Mouse (Mus musculus): ENCODE measurements at regions not wholly inside any gene's neighbourhood (a gene's known extent, or its start where the extent isn't known, plus 50 kb on each side); places are given as distances from the start of the nearest gene placed in this dataset.

DNA sequence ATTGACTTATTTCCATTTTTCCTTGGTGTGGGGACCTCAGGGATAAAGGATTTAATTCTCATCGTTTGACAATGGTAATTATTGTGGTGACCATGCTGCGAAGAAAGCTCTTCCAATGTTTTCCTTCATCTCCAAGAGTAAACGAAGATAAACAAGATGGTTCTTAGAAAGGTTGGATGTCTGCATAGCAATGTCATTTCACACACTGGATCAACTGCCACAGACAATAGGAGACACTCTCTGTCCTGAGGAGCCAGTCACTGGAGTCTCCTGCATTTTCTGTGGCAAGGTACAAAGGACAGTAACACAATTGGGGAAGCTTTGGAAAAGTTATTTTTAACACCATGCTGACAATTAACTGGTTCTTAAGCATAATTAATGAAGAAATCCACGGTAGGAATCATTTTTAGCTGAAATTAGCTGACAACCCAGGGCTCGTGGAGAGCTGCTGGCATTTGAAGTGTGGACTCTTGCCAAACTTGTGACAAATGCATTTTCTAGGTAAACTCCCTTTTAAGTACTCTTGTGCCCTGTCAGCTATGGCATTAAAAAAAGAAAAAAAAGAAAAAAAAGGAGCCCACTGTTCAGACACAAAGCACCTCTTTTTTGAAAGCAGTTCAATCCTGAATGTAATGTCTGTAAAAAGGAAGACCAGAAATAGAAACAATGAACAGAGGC, 475.8 kb downstream of the Otol1 start:
- no peak overlapping the region for H3K4me3 ChIP-seq (replicated peaks)
- no peak overlapping the region for H3K9ac ChIP-seq
- 64% methylated on average over 5 of the region's 5 CpGs for WGBS
- H3K4me1 ChIP-seq, result no peaks in the 10 kb centered on the region
- no peaks in the 10 kb centered on the region for H3K9me3 ChIP-seq (replicated peaks)
- H3K4me2 ChIP-seq, result no peak overlapping the region
- no peak overlapping the region for H3K27ac ChIP-seq
- no peaks in the 10 kb centered on the region for H3K36me3 ChIP-seq
- H3K27me3 ChIP-seq, result no peaks in the 10 kb centered on the region
- ATAC-seq (replicated peaks; ENCODE audit: low FRiP score), result no peak

DNA sequence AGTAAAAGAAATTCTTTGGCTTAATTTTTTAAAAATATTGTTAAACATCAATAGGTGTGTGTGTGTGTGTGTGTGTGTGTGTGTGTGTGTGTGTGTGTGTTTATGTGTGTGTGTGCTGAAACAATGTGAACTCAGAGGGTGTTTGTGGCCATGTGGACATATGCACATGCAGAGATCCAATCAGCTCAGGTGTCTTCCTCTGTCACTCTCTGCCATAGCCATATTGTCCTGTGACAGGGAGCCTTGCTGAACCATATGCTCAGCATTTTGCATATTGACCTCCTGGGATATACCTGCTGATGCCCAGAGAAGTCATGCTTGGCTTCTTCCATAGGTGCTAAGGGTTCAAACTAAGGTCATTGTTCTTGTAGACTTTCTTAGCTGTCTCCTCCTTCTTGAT, 489.0 kb downstream of the Otol1 start:
- no peaks in the 10 kb centered on the region for H3K9me3 ChIP-seq (replicated peaks)
- no peaks in the 10 kb centered on the region for H3K36me3 ChIP-seq
- no peak overlapping the region for H3K9ac ChIP-seq
- no peak overlapping the region for H3K27ac ChIP-seq
- no peak for ATAC-seq (replicated peaks; ENCODE audit: low FRiP score)
- no peaks in the 10 kb centered on the region for H3K4me1 ChIP-seq
- H3K4me3 ChIP-seq (replicated peaks), result no peak overlapping the region
- H3K4me2 ChIP-seq, result no peak overlapping the region
- no peaks in the 10 kb centered on the region for H3K27me3 ChIP-seq

DNA sequence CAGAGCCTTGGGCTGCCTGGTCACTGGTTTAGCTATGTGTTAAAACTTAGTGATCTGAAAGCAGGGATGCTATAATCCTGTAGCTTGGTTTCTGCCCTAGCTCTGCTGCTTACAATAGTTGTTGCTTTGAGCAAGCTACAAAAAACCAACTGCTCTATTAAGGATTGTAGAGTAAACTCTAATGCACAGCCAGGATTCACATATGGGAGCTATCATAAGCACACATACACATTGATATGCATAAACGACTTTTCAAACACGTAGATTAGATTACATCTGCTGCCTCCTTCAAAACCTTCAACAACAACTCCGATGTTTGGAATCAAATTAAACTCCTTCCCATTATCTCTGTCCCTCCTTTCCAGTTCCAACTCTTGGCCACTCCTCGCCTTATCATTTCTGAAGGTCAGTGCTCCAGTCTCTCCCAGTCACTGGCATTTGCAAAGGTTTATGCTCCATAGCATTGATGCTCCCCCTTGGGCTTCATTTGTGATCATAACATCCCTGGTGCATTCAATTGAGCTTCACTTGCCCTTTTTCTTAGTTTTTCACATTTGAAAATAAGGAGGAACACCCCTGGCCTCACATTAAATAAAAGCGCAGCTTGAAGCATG, 492.9 kb downstream of the Otol1 start:
- H3K4me2 ChIP-seq, result no peak overlapping the region
- H3K9ac ChIP-seq, result no peak overlapping the region
- H3K27me3 ChIP-seq, result no peaks in the 10 kb centered on the region
- no peaks in the 10 kb centered on the region for H3K4me1 ChIP-seq
- H3K36me3 ChIP-seq, result no peaks in the 10 kb centered on the region
- H3K9me3 ChIP-seq (replicated peaks), result no peaks in the 10 kb centered on the region
- 87% methylated on average over 5 of the region's 5 CpGs for WGBS
- ATAC-seq (replicated peaks; ENCODE audit: low FRiP score), result no peak
- H3K27ac ChIP-seq, result no peak overlapping the region
- H3K4me3 ChIP-seq (replicated peaks), result no peak overlapping the region

DNA sequence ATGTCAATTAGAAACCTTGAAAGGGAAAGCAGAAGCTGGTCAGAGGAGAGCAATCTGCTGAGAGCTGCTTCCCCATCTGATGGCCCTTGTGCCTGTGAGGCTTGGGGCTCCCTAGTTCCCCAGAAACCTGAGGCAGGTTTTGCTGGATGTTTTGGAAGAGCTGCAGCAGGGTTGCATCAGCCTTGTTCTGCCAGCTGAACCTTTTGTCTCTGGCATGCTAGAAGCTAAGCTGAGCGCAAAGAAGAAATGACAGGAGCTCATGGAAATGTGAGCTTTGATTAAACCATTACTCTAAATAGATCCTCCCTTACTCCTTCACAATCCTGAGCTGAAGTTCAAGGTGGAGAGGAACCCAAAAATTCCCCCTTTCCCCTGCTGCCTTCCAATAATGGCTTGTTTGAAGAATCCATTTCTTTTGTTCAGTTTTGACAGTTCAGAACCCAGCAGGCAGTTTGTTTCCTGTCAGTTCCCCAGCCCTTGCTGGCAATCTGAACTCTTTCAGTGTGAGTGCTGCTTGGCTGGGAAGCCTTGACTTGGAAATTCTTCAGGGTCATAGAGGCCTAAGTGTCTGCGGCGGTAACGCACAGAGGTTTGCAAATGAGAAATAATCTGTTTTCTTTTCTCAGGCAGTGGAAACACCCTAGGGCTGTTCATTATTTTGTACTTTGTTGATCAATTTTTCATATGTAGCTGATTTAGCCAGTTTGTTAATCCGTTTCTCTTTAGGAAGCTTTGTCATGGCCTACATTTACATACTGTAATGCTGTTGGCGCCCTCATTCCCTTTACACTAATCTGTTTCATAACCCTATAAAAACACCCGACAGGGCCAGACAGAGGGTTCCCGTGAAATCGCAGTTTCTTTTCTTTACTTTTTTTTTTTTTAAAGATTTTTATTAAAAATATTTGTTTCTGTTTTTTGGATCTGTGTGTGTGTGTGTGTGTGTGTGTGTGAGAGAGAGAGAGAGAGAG, 493.9 kb downstream of the Otol1 start:
- H3K36me3 ChIP-seq, result no peaks in the 10 kb centered on the region
- no peaks in the 10 kb centered on the region for H3K4me1 ChIP-seq
- no peaks in the 10 kb centered on the region for H3K27me3 ChIP-seq
- H3K4me3 ChIP-seq (replicated peaks), result no peak overlapping the region
- H3K9me3 ChIP-seq (replicated peaks), result no peaks in the 10 kb centered on the region
- H3K9ac ChIP-seq, result no peak overlapping the region
- no peak overlapping the region for H3K4me2 ChIP-seq
- no peak overlapping the region for H3K27ac ChIP-seq
- 54% methylated on average over 9 of the region's 9 CpGs for WGBS
- no peak for ATAC-seq (replicated peaks; ENCODE audit: low FRiP score)

DNA sequence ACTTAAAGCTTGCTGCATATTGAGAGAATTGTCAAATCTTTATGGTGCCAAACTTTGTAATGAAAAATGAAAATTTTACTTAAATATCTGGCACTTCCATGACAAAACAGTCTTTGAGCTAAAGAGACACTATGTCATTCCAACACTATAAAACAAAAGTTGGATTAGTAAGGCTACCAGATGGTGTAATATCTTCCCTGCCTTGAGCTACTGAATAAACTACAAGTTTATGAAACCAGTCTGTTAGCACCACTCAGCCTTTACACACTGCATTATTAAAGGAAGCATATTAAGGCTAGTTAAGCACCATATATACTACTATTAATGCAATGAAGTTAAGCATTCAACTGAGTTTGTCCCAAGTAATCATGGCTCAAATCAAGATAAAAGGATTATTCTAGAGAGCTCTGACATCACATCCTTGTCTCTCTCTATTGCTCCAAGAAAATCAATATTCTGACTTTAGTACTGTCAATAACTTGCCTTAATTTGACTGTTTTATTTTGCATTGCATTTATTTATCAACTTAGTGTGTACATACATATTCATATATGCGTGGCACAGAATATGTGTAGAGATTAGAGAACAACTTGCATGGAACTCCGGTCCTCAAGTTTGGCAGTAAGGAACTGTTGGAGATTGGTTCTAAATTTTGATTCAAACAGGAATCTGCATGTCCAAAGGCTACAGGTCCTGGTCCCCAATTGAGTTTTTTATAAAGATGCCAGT, 526.3 kb downstream of the Otol1 start:
- no peak for ATAC-seq (replicated peaks; ENCODE audit: low FRiP score)
- H3K36me3 ChIP-seq, result no peaks in the 10 kb centered on the region
- H3K27me3 ChIP-seq, result no peaks in the 10 kb centered on the region
- H3K4me2 ChIP-seq, result no peak overlapping the region
- H3K9me3 ChIP-seq (replicated peaks), result no peaks in the 10 kb centered on the region
- no peak overlapping the region for H3K4me3 ChIP-seq (replicated peaks)
- H3K4me1 ChIP-seq, result no peaks in the 10 kb centered on the region
- no peak overlapping the region for H3K27ac ChIP-seq
- H3K9ac ChIP-seq, result no peak overlapping the region
- 94% methylated on average over 2 of the region's 2 CpGs for WGBS

DNA sequence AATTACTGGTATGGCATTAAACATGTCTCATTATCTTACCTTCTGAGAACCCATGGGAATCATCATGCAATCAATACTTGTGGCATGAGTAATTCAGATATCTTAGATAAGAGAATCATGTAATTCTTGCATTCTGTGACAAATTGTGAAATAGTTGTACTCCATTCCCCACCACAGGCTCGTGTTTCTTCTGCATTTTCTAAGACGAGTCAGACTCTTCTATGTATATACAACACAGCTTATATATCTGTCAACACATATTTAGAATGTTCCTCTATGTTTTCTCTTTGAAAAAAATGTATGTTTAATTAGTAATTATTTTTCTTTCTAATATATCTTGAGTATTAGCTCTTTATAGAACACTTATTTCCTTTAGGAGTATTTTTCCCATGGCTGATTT, 527.7 kb downstream of the Otol1 start:
- H3K4me1 ChIP-seq, result no peaks in the 10 kb centered on the region
- H3K9ac ChIP-seq, result no peak overlapping the region
- no peaks in the 10 kb centered on the region for H3K9me3 ChIP-seq (replicated peaks)
- no peak for ATAC-seq (replicated peaks; ENCODE audit: low FRiP score)
- no peak overlapping the region for H3K4me3 ChIP-seq (replicated peaks)
- WGBS, result 71% methylated on average over 2 of the region's 2 CpGs
- H3K4me2 ChIP-seq, result no peak overlapping the region
- no peaks in the 10 kb centered on the region for H3K27me3 ChIP-seq
- H3K27ac ChIP-seq, result no peak overlapping the region
- no peaks in the 10 kb centered on the region for H3K36me3 ChIP-seq

DNA sequence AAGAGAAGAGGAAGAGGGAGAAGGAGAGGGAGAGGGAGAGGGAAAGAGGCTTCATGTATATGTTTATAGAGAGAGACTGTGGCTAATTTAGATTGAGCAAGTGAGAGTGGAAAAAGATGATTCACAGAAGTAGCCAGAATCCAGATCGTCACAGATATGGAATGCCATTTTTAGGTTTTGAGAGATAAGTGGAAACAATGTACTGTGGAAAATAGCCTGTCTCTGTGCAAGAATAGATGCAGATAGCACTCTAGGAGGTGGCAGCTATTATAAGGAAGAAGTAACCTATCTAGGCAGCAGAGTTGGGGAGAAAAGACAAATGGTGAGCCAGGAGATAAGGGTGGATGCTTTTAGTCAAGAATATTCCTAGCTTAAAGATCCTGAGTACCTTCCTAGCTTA, 536.5 kb downstream of the Otol1 start:
- Histone ChIP-seq H3K36me3 (no peaks in the 10 kb centered on the region), H3K4me3 (replicated peaks) (no peak overlapping the region), H3K27ac (no peak overlapping the region), H3K4me2 (no peak overlapping the region), H3K9ac (no peak overlapping the region), H3K27me3 (no peaks in the 10 kb centered on the region), H3K9me3 (replicated peaks) (no peaks in the 10 kb centered on the region), H3K4me1 (no peaks in the 10 kb centered on the region)
- WGBS, result 85% methylated on average over 1 of the region's 1 CpGs
- no peak for ATAC-seq (replicated peaks; ENCODE audit: low FRiP score)

DNA sequence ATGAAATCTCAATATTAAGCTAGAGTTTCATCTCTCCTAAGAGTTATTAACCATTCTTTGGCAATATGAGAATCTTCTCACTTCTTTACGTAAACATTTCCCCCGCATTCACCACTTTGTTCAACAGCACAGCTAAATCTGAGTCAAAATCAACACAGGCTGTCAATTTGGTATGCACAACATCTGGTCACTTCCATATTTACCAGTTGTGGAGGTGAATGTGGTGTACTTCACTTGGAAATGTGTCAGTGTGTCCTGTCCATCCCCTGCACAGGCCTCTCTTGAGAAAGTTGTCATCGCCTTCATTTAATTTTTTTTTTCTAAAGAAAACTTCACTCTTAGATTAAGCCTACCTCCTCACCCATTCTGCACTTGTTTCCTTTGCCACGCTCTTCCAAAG, 550.4 kb downstream of the Otol1 start:
- no peak overlapping the region for H3K4me3 ChIP-seq (replicated peaks)
- no peaks in the 10 kb centered on the region for H3K27me3 ChIP-seq
- no peak overlapping the region for H3K27ac ChIP-seq
- no peaks in the 10 kb centered on the region for H3K4me1 ChIP-seq
- no peak overlapping the region for H3K9ac ChIP-seq
- no peaks in the 10 kb centered on the region for H3K36me3 ChIP-seq
- no peak for ATAC-seq (replicated peaks; ENCODE audit: low FRiP score)
- no peak overlapping the region for H3K4me2 ChIP-seq
- no peaks in the 10 kb centered on the region for H3K9me3 ChIP-seq (replicated peaks)
- WGBS, result 75% methylated on average over 4 of the region's 4 CpGs

DNA sequence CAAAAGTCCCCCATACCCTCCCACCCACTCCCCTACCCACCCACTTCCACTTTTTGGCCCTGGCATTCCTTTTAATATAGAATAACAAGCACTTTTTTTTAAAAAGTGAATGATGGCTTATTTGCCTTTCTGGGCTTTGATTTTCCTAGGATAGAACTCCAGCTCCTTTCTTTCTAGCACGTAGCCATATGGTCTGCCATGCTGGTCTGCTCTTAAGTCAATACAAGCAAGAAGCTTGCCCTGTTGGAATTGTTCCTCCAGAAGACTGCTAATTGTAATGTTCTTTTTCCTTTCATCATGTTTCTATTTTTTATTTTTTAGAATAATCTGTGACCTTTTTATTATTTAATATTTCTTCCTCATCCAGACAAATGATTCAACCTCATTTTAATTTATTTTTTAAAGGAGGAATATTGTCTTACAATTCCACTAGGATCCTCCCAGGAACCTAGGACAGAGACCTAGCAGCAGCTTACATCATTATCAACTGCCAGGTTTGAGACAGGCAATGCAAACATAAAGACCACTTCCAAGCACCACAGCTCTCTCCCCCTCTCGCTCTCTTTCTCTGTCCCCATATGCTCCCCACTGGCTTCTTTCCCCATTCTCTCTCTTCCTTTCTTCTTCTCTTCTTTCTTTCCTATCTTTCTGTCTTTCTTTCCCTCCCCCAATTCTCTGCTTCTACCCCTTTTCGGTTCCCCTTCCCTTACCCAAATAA, 558.9 kb downstream of the Otol1 start:
- Histone ChIP-seq H3K4me2 (no peak overlapping the region), H3K4me1 (no peaks in the 10 kb centered on the region), H3K27ac (no peak overlapping the region), H3K9ac (no peak overlapping the region), H3K36me3 (no peaks in the 10 kb centered on the region), H3K9me3 (replicated peaks) (no peaks in the 10 kb centered on the region), H3K4me3 (replicated peaks) (no peak overlapping the region), H3K27me3 (no peaks in the 10 kb centered on the region)
- no peak for ATAC-seq (replicated peaks; ENCODE audit: low FRiP score)
- WGBS, result 71% methylated on average over 3 of the region's 3 CpGs

DNA sequence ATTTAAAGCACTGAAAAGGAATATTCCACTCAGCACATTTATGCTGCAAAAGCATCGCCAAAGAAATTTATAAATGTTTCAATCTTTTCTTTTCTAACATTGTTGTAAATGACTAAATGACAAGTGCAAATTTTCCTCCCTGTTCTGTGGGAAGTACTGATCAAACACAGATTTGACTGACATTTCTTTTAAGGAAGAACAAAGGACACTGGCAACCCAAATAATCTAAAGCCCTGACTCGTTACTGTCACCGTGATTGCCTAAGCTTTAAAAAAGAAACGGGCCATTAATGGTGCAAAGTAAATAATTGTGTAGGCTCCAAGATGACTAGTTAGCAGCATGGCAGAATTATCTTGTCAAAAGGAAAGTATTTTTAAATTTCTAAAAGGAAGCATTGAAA, 587.4 kb downstream of the Otol1 start:
- no peaks in the 10 kb centered on the region for H3K4me1 ChIP-seq
- H3K4me2 ChIP-seq, result no peak overlapping the region
- ATAC-seq (replicated peaks; ENCODE audit: low FRiP score), result no peak
- H3K9ac ChIP-seq, result no peak overlapping the region
- H3K27me3 ChIP-seq, result no peaks in the 10 kb centered on the region
- H3K9me3 ChIP-seq (replicated peaks), result no peaks in the 10 kb centered on the region
- no peak overlapping the region for H3K27ac ChIP-seq
- no peak overlapping the region for H3K4me3 ChIP-seq (replicated peaks)
- WGBS, result 54% methylated on average over 4 of the region's 4 CpGs
- H3K36me3 ChIP-seq, result no peaks in the 10 kb centered on the region

All from kidney, embryonic 15.5 days (tissue).